Mouse (Mus musculus) small intestine, adult 2 months (tissue): ENCODE data around the gene Xkr7. TPM values are rescaled to one million over a fixed set of nuclear protein-coding genes. Genes with fewer than 3 reads are reported as not detected.

Experiments used
- H3K27ac ChIP-seq: fragments of 200-500 bp; 2 replicates; pipeline ENCODE4 v1.5.1; 2012; ENCODE audit warnings: low read depth, low read length, control low read depth, inconsistent platforms; ENCODE audit not compliant: insufficient read depth
- H3K27me3 ChIP-seq: fragments of 200-500 bp; 2 replicates; pipeline ENCODE4 v1.6.1; 2012; ENCODE audit warnings: mild to moderate bottlenecking, moderate library complexity, low read length, inconsistent platforms; ENCODE audit not compliant: control insufficient read depth, insufficient read depth
- H3K36me3 ChIP-seq: fragments of 200-500 bp; 2 replicates; pipeline ENCODE4 v1.6.1; 2012; ENCODE audit warnings: mild to moderate bottlenecking, low read length, control low read depth, inconsistent platforms; ENCODE audit not compliant: control insufficient read depth, insufficient read depth
- H3K4me1 ChIP-seq: fragments of 200-500 bp; 2 replicates; pipeline ENCODE4 v1.6.1; 2012; ENCODE audit warnings: low read length, inconsistent platforms, mixed read lengths; ENCODE audit not compliant: control insufficient read depth, insufficient read depth, insufficient read length
- H3K4me3 ChIP-seq: fragments of 200-500 bp; 2 replicates; pipeline ENCODE4 v1.5.1; 2012; ENCODE audit warnings: low read depth, mild to moderate bottlenecking, control low read depth, inconsistent platforms, low read length, moderate library complexity
- CTCF ChIP-seq: fragments of 200-500 bp; IDR thresholded peaks from 2 replicates; pipeline ENCODE4 v1.5.1; 2012; ENCODE audit warnings: low read depth, mild to moderate bottlenecking, control low read depth, inconsistent platforms, low read length, moderate library complexity, mixed read lengths; ENCODE audit not compliant: insufficient replicate concordance, insufficient read length; ENCODE audit errors: extremely low read depth
- POLR2A ChIP-seq: fragments of 200-500 bp; IDR thresholded peaks from 2 replicates; pipeline ENCODE4 v1.6.1; 2012; ENCODE audit warnings: low read depth, mild to moderate bottlenecking, control low read depth, inconsistent platforms, low read length, moderate library complexity
- WGBS: fragments of 180-500 bp; shearing (Covaris S2); methylation state at CpG from one replicate; pipeline ENCODE4 v1.1.7; 2018; 5-methylcytosine and 5-hydroxymethylcytosine counted together
- polyA plus RNA-seq: library from polyadenylated mRNA; depleted of rRNA; stranded (reverse); fragments of >200 nt; gene quantifications from 2 replicates; pipeline ENCODE4 v1.2.3, GENCODE M21; 2012

Gene Xkr7
- polyA plus RNA-seq, 1 experiment = 0.09 TPM

- Histone ChIP-seq H3K4me3 (no peak overlapping the region), H3K4me1 (peaks cover 2% of the 10 kb centered on the region; the same call in 1 of the 2 replicates), H3K27me3 (peaks cover 18% of the 10 kb centered on the region), H3K36me3 (no peaks in the 10 kb centered on the region), H3K27ac (no peak overlapping the region)
- TF ChIP-seq POLR2A (no peak), CTCF (no peak)
- 68% methylated on average over 5 of the region's 5 CpGs for WGBS
Observed at GRCm38 (mm10) chr2:153033545-153034230, 2.0 kb downstream of the Xkr7 start.

DNA sequence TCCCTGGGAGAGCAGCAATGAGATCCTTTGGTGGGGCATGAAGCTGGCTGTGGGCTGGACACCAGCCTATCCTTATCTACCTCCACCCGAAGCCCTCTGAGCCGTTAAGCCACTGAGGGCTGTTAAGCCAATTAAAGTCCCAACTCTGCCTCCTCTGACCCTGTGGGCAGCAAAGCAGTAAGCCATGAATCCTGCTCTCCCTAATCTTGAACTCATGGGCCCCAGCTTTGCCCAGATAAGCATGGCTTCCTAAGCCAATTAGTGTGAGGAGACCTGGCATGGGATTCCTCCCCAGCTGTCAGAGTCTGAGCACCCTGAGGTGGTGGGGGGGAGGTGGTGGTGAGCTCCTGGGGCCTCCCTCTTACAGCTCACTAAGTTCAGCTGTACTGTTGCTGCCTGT is 5.0 kb downstream of the Xkr7 start:
- 21% methylated on average over 2 of the region's 2 CpGs for WGBS
- peaks cover 12% of the 10 kb centered on the region for H3K27me3 ChIP-seq
- TF ChIP-seq CTCF (no peak), POLR2A (no peak)
- no peak overlapping the region for H3K27ac ChIP-seq
- no peaks in the 10 kb centered on the region for H3K36me3 ChIP-seq
- peaks cover 2% of the 10 kb centered on the region; the same call in 1 of the 2 replicates for H3K4me1 ChIP-seq
- no peak overlapping the region for H3K4me3 ChIP-seq

DNA sequence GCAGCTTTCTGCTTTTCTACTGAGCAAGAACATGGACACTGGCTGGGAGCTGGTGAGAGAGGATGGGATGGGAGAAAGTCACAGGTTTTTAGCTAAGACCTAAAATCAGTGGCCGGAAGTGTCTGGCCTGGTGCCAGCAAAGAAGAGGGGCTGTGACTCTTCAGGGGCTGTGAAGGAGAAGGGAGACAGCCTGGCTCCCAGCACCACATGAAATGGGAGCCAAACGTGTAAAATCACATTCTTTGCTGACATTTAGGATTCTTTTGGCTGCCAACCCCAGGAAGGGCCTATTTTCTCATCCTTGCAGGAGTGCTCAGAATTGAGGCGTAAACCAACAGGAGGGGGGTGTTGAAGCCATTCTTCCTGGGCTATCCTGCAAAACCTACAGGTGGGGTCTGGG is 12.2 kb downstream of the Xkr7 start:
- WGBS = 60% methylated on average over 3 of the region's 3 CpGs
- no peak for TF ChIP-seq CTCF
- no peak for TF ChIP-seq POLR2A
- no peaks in the 10 kb centered on the region for H3K36me3 ChIP-seq

DNA sequence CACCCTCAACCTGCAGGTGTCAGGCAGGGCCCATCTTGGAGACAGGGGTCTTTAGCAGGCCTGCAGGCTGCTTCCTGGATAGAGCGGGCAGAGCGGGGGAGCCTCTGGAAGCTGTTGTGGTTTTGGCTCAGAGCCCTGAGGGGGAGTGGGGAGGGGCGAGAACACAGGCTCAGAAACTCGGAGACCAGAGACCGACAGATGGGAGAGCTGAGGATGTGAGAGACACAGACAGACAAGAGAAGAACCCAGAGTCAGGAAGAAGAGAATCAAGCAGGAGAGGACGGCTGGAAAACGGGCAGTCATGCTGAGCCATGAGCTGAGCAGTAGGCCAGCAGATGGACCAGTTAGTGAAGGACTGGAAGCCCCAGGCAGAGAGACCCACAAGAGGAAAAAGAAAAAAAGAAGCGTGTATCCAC is 14.2 kb downstream of the Xkr7 start:
- Histone ChIP-seq H3K36me3 (no peaks in the 10 kb centered on the region), H3K27me3 (no peaks in the 10 kb centered on the region), H3K4me1 (no peaks in the 10 kb centered on the region), H3K4me3 (no peak overlapping the region), H3K27ac (no peak overlapping the region)
- TF ChIP-seq CTCF = no peak
- no peak for TF ChIP-seq POLR2A
- 41% methylated on average over 8 of the region's 8 CpGs for WGBS

More for the DNA sequence above, 12.2 kb downstream of the Xkr7 start:
- Histone ChIP-seq H3K4me3 (no peak overlapping the region), H3K4me1 (no peaks in the 10 kb centered on the region), H3K27ac (no peak overlapping the region), H3K27me3 (no peaks in the 10 kb centered on the region)

DNA sequence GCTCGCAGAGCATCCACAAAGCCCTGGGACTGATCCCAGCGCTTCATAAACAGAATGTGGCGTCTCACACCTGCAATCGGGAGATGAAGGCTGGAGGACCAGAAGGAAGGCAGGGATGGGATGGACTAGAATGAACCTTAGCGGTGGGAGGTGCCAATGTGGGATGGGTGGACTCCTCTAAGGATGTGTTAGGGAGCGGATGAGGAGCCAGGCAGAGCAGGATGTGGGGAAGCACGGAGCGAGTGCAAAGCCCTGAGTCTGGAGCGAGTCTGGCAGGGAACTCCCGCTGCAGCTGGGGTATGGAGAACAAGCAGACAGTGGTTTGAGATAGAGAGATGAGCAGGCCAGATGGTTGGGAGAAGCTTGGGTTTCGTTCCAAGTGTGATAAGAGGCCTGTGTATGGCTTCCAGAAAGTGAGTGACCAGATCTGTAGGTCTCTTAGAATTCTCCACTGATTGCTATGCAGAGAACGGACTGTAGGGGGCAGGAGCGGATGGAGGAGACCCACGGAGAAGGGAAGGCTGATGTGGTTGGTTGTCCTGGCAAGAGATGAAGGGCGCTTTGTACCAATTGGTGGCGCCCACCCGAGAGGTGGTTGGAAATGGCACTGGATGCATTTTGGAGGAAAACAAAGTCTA is 16.3 kb downstream of the Xkr7 start:
- H3K4me1 ChIP-seq = no peaks in the 10 kb centered on the region
- WGBS = 39% methylated on average over 17 of the region's 17 CpGs
- H3K36me3 ChIP-seq = no peaks in the 10 kb centered on the region
- no peak overlapping the region for H3K27ac ChIP-seq
- H3K27me3 ChIP-seq = no peaks in the 10 kb centered on the region
- H3K4me3 ChIP-seq = no peak overlapping the region
- peak; percentile 52; the same call in 1 of the 2 replicates for TF ChIP-seq CTCF
- no peak for TF ChIP-seq POLR2A

- no peaks in the 10 kb centered on the region for H3K4me1 ChIP-seq
- 25% methylated on average over 9 of the region's 9 CpGs for WGBS
- H3K27ac ChIP-seq = no peak overlapping the region
- no peaks in the 10 kb centered on the region for H3K27me3 ChIP-seq
- no peaks in the 10 kb centered on the region for H3K36me3 ChIP-seq
- no peak overlapping the region for H3K4me3 ChIP-seq
- TF ChIP-seq CTCF (no peak), POLR2A (no peak)
Observed at GRCm38 (mm10) chr2:153049288-153049996, 17.8 kb downstream of the Xkr7 start.

- Histone ChIP-seq H3K27ac (no peak overlapping the region), H3K36me3 (no peaks in the 10 kb centered on the region), H3K4me1 (no peaks in the 10 kb centered on the region), H3K4me3 (no peak overlapping the region), H3K27me3 (no peaks in the 10 kb centered on the region)
- TF ChIP-seq POLR2A (no peak), CTCF (no peak)
- 75% methylated on average over 4 of the region's 4 CpGs for WGBS
Observed at GRCm38 (mm10) chr2:153049997-153050358, 18.3 kb downstream of the Xkr7 start.
